Mouse (Mus musculus) embryonic fibroblast, embryonic 13.5 days (primary cell): ENCODE results near the gene Lrfn5. TPM values are rescaled to one million over a fixed set of nuclear protein-coding genes. Genes with fewer than 3 reads are reported as not detected.

Experiments
- H3K27ac ChIP-seq: 2 replicates; pipeline ENCODE4 v1.5.1; 2012; ENCODE audit warnings: low read length, control low read depth, inconsistent platforms; ENCODE audit not compliant: insufficient read depth
- H3K4me1 ChIP-seq: 2 replicates; pipeline ENCODE4 v1.6.1; 2011; ENCODE audit warnings: low read length; ENCODE audit not compliant: control insufficient read depth, insufficient read depth
- H3K4me3 ChIP-seq: 2 replicates; pipeline ENCODE4 v1.5.1; 2011; ENCODE audit warnings: mild to moderate bottlenecking, control low read depth, low read length; ENCODE audit not compliant: insufficient read depth
- CTCF ChIP-seq: IDR thresholded peaks from 2 replicates; pipeline ENCODE4 v1.5.1; 2011; ENCODE audit warnings: mild to moderate bottlenecking, control low read depth, low read length, moderate library complexity, borderline replicate concordance; ENCODE audit not compliant: insufficient read depth
- POLR2A ChIP-seq: IDR thresholded peaks from 2 replicates; pipeline ENCODE4 v1.6.1; 2011; ENCODE audit warnings: low read depth, mild to moderate bottlenecking, control low read depth, low read length, moderate library complexity
- polyA plus RNA-seq: library from polyadenylated mRNA; stranded (reverse); fragments of >200 nt; gene quantifications from 2 replicates; pipeline ENCODE4 v1.2.4, GENCODE M21; 2011; ENCODE audit warnings: low read depth; ENCODE audit not compliant: missing spikeins, insufficient read length

Lrfn5 gene
- polyA plus RNA-seq, 1 experiment = not detected

- no peak for TF ChIP-seq POLR2A
- TF ChIP-seq CTCF = no peak
- no peak overlapping the region for H3K4me3 ChIP-seq
- no peaks in the 10 kb centered on the region for H3K4me1 ChIP-seq
- no peak overlapping the region for H3K27ac ChIP-seq
These were observed 101.6 kb downstream of the Lrfn5 start for GRCm38 (mm10) chr12:61624532-61624931.

DNA sequence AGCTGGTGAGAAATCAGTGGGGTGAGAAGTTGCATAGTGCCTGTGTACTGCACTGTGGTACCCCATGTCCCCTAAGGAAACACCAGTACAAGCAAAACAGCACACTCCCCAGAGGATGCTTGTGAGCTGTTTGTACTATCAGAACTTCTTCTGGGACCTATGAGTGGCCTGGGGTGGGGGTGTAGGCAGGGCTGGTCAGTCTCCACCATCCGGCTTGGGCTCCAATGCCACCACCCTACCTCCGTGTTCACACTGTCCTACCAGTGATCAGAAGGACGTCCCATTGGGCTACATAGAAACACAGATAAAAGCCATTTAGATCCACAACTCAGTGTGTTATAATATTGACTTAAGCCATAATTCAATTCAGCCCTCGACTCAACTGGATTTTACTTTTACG lies 131.4 kb downstream of the Lrfn5 start:
- TF ChIP-seq CTCF (no peak), POLR2A (no peak)
- Histone ChIP-seq H3K4me3 (no peak overlapping the region), H3K27ac (no peak overlapping the region), H3K4me1 (no peaks in the 10 kb centered on the region)

- no peak overlapping the region for H3K27ac ChIP-seq
- no peak overlapping the region for H3K4me3 ChIP-seq
- H3K4me1 ChIP-seq = no peaks in the 10 kb centered on the region
- TF ChIP-seq CTCF (no peak), POLR2A (no peak)
These were observed 200.2 kb downstream of the Lrfn5 start for GRCm38 (mm10) chr12:61723158-61723557.

DNA sequence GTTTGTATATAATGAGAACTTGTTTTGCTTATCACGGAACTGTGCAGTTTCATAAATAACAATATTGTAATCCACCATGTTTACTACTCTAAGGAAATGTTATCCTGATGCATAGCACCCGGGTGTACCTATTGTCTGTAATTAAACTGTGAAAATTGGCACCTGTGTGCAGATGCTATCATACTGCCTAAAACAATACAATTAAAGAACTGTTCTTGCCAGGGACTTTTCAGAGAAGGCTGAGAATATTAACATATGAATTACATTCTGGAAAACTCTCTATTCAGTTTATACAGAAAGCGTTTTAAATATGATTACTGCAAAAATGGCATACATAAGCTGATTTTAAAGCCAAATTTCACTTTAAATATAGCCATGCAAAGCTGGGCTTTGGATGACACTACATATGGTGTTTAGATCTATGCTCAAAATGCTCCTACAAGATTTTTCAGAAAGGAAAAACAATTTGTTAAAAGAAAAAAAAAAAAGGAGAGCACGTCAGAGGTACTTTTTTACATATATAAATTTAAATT lies 284.2 kb downstream of the Lrfn5 start:
- TF ChIP-seq CTCF (no peak), POLR2A (no peak)
- Histone ChIP-seq H3K4me3 (no peak overlapping the region), H3K27ac (no peak overlapping the region), H3K4me1 (no peaks in the 10 kb centered on the region)

- Histone ChIP-seq H3K27ac (no peak overlapping the region), H3K4me1 (no peaks in the 10 kb centered on the region), H3K4me3 (no peak overlapping the region)
- TF ChIP-seq POLR2A = no peak
- no peak for TF ChIP-seq CTCF
These were observed 300.7 kb downstream of the Lrfn5 start for GRCm38 (mm10) chr12:61823601-61824000.

DNA sequence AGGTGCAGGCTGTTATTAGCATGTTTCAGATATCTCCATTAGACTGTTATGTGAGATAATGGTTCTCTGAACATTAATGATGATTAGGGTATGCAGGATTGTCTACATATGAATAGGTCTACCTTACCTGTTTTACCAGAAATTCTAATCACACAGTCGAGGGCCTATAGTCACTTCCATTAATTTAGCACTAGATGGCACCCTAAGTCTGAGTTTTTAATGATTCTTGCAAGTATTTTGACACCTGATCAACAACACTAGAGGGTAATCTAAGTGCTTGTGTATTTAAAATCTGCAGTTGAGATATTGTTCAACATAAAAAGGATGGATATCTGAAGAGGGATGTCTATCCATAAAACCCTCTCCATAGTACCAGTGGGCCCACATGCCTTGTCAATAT lies 303.4 kb downstream of the Lrfn5 start:
- Histone ChIP-seq H3K27ac (no peak overlapping the region), H3K4me3 (no peak overlapping the region), H3K4me1 (no peaks in the 10 kb centered on the region)
- no peak for TF ChIP-seq CTCF
- no peak for TF ChIP-seq POLR2A

DNA sequence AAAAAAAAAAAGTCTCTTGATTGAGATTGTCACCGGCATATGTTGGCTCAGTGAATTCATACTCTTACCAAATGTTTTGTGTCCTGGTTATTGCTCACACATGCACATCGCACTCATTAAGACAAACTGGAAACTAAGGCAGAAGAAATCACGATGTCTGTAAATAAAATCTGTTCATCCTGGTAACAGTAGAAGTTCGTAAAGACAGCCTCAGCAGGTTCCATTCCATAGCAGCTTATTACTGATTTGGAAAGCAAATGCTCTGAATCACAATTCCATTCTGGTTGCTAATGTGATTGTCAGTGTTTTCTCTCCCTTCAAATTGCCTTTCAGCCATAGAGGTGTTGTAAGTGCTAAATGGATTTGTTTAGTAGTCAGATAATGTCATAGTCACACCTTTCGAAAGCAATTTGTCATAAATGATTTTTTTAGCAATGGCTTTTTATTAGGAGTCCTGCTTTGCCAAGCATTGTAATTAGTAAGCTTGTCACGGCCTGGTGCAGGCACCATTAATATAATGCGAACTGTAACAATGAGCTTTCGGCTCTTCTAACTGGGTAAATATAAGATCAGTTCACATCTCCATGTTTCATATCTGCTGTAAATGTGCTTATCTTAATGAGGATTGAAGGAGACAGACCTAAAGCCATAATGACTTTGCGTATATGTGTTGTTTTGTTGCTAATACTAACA lies 319.8 kb downstream of the Lrfn5 start:
- Histone ChIP-seq H3K27ac (no peak overlapping the region), H3K4me1 (no peaks in the 10 kb centered on the region), H3K4me3 (no peak overlapping the region)
- TF ChIP-seq POLR2A (no peak), CTCF (no peak)

DNA sequence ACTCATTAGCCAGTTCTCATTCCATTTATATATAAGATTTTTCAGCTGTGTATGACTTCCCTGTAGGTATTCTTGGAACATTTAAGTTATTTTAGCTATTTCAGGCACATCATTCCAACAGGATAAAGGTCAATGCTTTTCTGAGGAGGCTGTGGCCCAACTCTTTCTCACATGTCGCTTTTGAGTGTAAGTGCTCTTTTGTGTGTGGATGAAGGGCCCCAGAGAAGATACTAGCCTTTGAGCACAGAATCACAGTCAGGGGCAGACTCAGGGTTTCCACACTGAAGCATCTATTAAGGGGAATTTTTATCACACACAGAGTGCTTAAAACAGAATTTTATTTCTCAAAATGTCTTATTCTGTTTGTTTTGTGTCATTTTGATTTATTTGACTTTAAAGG lies 331.2 kb downstream of the Lrfn5 start:
- no peak for TF ChIP-seq POLR2A

More for the DNA sequence above, 331.2 kb downstream of the Lrfn5 start:
- Histone ChIP-seq H3K27ac (no peak overlapping the region), H3K4me1 (no peaks in the 10 kb centered on the region), H3K4me3 (no peak overlapping the region)
